8 mouse cellular contexts compared by ENCODE assay signal in the genomic region with DNA sequence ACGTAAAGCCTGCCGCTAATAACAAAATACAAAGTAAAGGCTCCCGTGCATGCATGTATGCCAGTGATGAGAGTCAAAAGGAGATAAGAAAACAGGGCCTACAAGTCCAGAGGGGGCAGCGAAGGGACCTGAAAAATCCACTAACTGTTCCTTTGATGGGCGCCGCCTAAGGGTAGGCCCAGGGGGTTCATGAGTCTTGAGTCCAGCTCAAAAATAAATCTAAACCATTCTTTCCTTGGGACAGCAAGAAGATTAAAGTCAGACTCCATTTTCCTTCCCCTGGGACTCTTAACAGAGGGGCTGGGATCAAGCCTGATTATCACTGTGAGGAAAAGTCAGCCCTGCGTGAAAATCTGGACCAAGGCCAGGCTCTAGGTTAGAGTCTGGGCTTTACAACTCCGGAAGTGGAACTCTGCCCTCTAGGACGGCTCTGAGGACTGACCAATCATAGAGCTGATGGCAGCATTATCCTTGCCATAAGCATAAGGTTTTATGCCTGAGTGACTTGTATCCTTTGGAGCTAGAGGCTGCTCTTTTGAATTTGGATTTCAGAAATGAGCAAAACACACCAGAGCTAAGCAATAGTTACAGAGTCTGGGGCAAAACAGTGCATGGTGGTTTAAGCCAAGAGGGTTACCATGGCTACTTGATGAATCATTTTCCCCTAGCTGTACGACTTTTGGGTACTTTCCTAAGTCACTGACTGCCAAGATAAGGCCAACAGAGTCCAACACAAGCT.
DNase-seq lines count a peak whose midpoint lies in the region; ATAC-seq and TF ChIP-seq lines count a peak whose summit lies in the region.

No protein-coding gene starts in this region.

- H3K27me3 ChIP-seq in heart, embryonic 14.5 days (ENCODE audit: control insufficient read depth, insufficient read depth, low read length): no peaks in the 10 kb centered on the region
- no peaks in the 10 kb centered on the region for H3K27me3 ChIP-seq in kidney, embryonic 15.5 days
- H3K27me3 ChIP-seq in midbrain, embryonic 14.5 days (ENCODE audit: control insufficient read depth, insufficient read depth, low read length): no peaks in the 10 kb centered on the region

- no peaks in the 10 kb centered on the region for H3K9me3 ChIP-seq in heart, embryonic 14.5 days (ENCODE audit: control insufficient read depth, low read length)
- no peaks in the 10 kb centered on the region for H3K9me3 ChIP-seq in kidney, embryonic 15.5 days (replicated peaks)
- H3K9me3 ChIP-seq in midbrain, embryonic 14.5 days (ENCODE audit: control insufficient read depth, low read length): no peaks in the 10 kb centered on the region

- 0 out of 2 replicates have a peak overlapping the region, but pooled peaks have one; percentile 12 for H3K27ac ChIP-seq in cortical plate, adult 2 months (ENCODE audit: insufficient read depth, low read length)
- peak overlapping the region; percentile 10 to 39; a peak in 3 of 4 replicates for H3K27ac ChIP-seq in heart, embryonic 14.5 days (replicated peaks in 1 of 2; ENCODE audit: control insufficient read depth in 1 of 2, insufficient read depth in 1 of 2, low read depth in 2 of 2, low read length in 2 of 2)
- H3K27ac ChIP-seq in kidney, embryonic 15.5 days: peak overlapping the region; percentile 75
- peak overlapping the region; percentile 72 for H3K27ac ChIP-seq in midbrain, embryonic 14.5 days (replicated peaks; ENCODE audit: low read depth, low read length)

- peak; percentile 40; the same call in 1 of the 2 replicates for ATAC-seq in heart, embryonic 14.5 days (ENCODE audit: insufficient number of reproducible peaks, insufficient read depth, low FRiP score, low read depth)
- ATAC-seq in kidney, embryonic 15.5 days (replicated peaks; ENCODE audit: low FRiP score): peak; percentile 54; the same call in 1 of the 2 replicates
- no peak for ATAC-seq in midbrain, embryonic 14.5 days (ENCODE audit: low FRiP score, low TSS enrichment)

- no peak for TF ChIP-seq POLR2A in cortical plate, adult 2 months (IDR thresholded peaks at IDR 0.05; ENCODE audit: extremely low read depth, insufficient read depth, low read length)

- H3K4me1 ChIP-seq in cortical plate, adult 2 months (ENCODE audit: control insufficient read depth, insufficient read depth, low read length): peaks cover 4% of the 10 kb centered on the region
- peaks cover 6 to 21% of the 10 kb centered on the region in 2 experiments; a peak in 3 of 4 replicates for H3K4me1 ChIP-seq in heart, embryonic 14.5 days (ENCODE audit: control insufficient read depth in 2 of 2, insufficient read depth in 2 of 2, low read length in 2 of 2)
- peaks cover 34% of the 10 kb centered on the region for H3K4me1 ChIP-seq in kidney, embryonic 15.5 days
- peaks cover 21% of the 10 kb centered on the region for H3K4me1 ChIP-seq in midbrain, embryonic 14.5 days (ENCODE audit: control insufficient read depth, insufficient read depth, low read length)

- H3K4me3 ChIP-seq in cortical plate, adult 2 months (ENCODE audit: insufficient read depth, low read length): no peak overlapping the region
- H3K4me3 ChIP-seq in heart, embryonic 14.5 days (ENCODE audit: control insufficient read depth in 1 of 2, insufficient read depth in 1 of 2, low read depth in 1 of 2, low read length in 2 of 2): no peak overlapping the region
- H3K4me3 ChIP-seq in kidney, embryonic 15.5 days (replicated peaks): no peak overlapping the region
- H3K4me3 ChIP-seq in midbrain, embryonic 14.5 days (replicated peaks; ENCODE audit: low read depth, low read length): no peak overlapping the region

- WGBS in heart, embryonic 14.5 days: 53% methylated on average over 10 of the region's 10 CpGs
- 61% methylated on average over 10 of the region's 10 CpGs for WGBS in kidney, embryonic 15.5 days
- WGBS in midbrain, embryonic 14.5 days: 35% methylated on average over 10 of the region's 10 CpGs

- DNase-seq in embryo, embryonic 10.5 days (ENCODE audit: low spot score): peak; percentile 24
- no peak for DNase-seq in embryo, embryonic 9.5 days (ENCODE audit: extremely low spot score)
- DNase-seq in midbrain, embryonic 14.5 days: peak; percentile 49
- no peak for DNase-seq in right cerebral cortex, postnatal 14 days
- DNase-seq in c-Kit-positive CD71-positive TER-119-positive erythroid progenitor cells, embryonic 14.5 days (ENCODE audit: low spot score): no peak

- no peak overlapping the region for H3K4me2 ChIP-seq in heart, embryonic 14.5 days (ENCODE audit: low read length)
- no peak overlapping the region for H3K4me2 ChIP-seq in kidney, embryonic 15.5 days
- H3K4me2 ChIP-seq in midbrain, embryonic 14.5 days (ENCODE audit: low read length): no peak overlapping the region

- H3K9ac ChIP-seq in heart, embryonic 14.5 days (ENCODE audit: low read length): no peak overlapping the region
- no peak overlapping the region for H3K9ac ChIP-seq in kidney, embryonic 15.5 days
- no peak overlapping the region for H3K9ac ChIP-seq in midbrain, embryonic 14.5 days (replicated peaks; ENCODE audit: low read length)

- no peak for TF ChIP-seq CTCF in cortical plate, adult 2 months (IDR thresholded peaks at IDR 0.05; ENCODE audit: extremely low read depth, insufficient read depth, low read length)

- peaks cover 34% of the 10 kb centered on the region for H3K36me3 ChIP-seq in heart, embryonic 14.5 days (ENCODE audit: control insufficient read depth, insufficient read depth, low read length)
- H3K36me3 ChIP-seq in kidney, embryonic 15.5 days: no peaks in the 10 kb centered on the region
- H3K36me3 ChIP-seq in midbrain, embryonic 14.5 days (ENCODE audit: control insufficient read depth, insufficient read depth, low read length): no peaks in the 10 kb centered on the region

Comparison
In these comparisons a context has a peak if more than half of its experiments do, and no peak if none do; other contexts are left out.
1. DNase-seq: peak in embryo, embryonic 10.5 days (single experiment) and midbrain, embryonic 14.5 days (single experiment); none in embryo, embryonic 9.5 days (single experiment), right cerebral cortex, postnatal 14 days (single experiment) and c-Kit-positive CD71-positive TER-119-positive erythroid progenitor cells, embryonic 14.5 days (single experiment).
2. H3K27ac ChIP-seq: peak in every context shown above with its lines; median percentile 75 in kidney, embryonic 15.5 days; 72 in midbrain, embryonic 14.5 days; 24 in heart, embryonic 14.5 days; 12 in cortical plate, adult 2 months.